Comparison of ENCODE assay signal across 10 mouse cellular contexts in the genomic region with DNA sequence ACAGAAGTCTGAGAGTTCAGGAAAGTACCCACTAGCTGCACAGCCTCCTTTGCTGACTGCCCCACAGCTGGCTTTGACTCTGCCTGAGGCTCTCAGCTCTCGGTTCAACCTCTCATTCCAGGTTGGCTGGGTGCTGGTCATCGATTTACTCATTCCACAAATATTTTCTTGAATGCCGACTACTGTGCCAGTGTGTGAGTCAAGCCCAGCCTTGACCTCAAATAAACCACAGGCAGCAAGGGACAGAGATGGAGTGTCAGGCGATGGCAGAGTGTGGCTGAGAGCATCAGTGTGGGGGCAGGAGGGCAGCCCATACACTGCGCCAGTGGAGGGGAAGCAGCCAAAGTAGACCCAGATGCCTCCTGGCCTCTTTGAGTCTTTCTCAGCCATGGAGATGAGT.
DNase-seq lines count a peak whose midpoint lies in the region; ATAC-seq and TF ChIP-seq lines count a peak whose summit lies in the region.
"Had no signal": no experiment of that assay in that cellular context is flagged by ENCODE, and none has a peak within 500 bp of the region (broad histone marks: within the 10 kb centered on the region; RNA-seq: fewer than 3 reads in every experiment).

No protein-coding gene starts in this region.

- DNase-seq in urinary bladder, postnatal 25 days (ENCODE audit: low spot score) = peak; percentile 25
- no peak for DNase-seq in urinary bladder, postnatal 10 days (ENCODE audit: low spot score)
- peak; percentile 59 to 69 for DNase-seq in heart, postnatal 10 days
- DNase-seq in stomach, postnatal 0 days (ENCODE audit: low spot score) = peak; percentile 39
- DNase-seq in left cerebral cortex, postnatal 14 days (ENCODE audit: low spot score in 2 of 2) = no peak
- DNase-seq in embryo, embryonic 9.5 days (ENCODE audit: extremely low spot score) = no peak
- DNase-seq: cerebellum, adult 11 months had no signal

- intact Hi-C loops in heart, postnatal 10 days (cut with DNase I) = no loop called here
- intact Hi-C loops in left cerebral cortex, postnatal 14 days (cut with DNase I) = no loop called here

- 43% methylated on average over 5 of the region's 5 CpGs for WGBS in liver, embryonic 15.5 days (ENCODE audit: insufficient replicate concordance)
- 38% methylated on average over 5 of the region's 5 CpGs for WGBS in stomach, postnatal 0 days

- no peaks in the 10 kb centered on the region for H3K9me3 ChIP-seq in liver, embryonic 15.5 days (replicated peaks)
- H3K9me3 ChIP-seq in stomach, postnatal 0 days (ENCODE audit: control insufficient read depth, low read length) = no peaks in the 10 kb centered on the region

- H3K4me2 ChIP-seq in liver, embryonic 15.5 days = no peak overlapping the region
- no peak overlapping the region for H3K4me2 ChIP-seq in stomach, postnatal 0 days (replicated peaks; ENCODE audit: low read depth)

- H3K27ac ChIP-seq in liver, embryonic 15.5 days (replicated peaks) = no peak overlapping the region
- peak overlapping the region; percentile 56; the same call in 1 of the 2 replicates for H3K27ac ChIP-seq in stomach, postnatal 0 days (replicated peaks)
- H3K27ac ChIP-seq: liver, embryonic 14.5 days had no signal

- no peak for TF ChIP-seq EP300 in stomach, postnatal 0 days (optimal IDR thresholded peaks at IDR 0.05)

- TF ChIP-seq CTCF in stomach, postnatal 0 days (IDR thresholded peaks at IDR 0.05; ENCODE audit: low read depth) = no peak

- H3K27me3 ChIP-seq in liver, embryonic 15.5 days = no peaks in the 10 kb centered on the region
- no peaks in the 10 kb centered on the region for H3K27me3 ChIP-seq in stomach, postnatal 0 days (ENCODE audit: control insufficient read depth, insufficient read depth, low read length)

- H3K36me3 ChIP-seq in liver, embryonic 15.5 days (replicated peaks) = no peaks in the 10 kb centered on the region
- no peaks in the 10 kb centered on the region for H3K36me3 ChIP-seq in stomach, postnatal 0 days (ENCODE audit: control insufficient read depth, insufficient read depth, low read length)

- H3K4me3 ChIP-seq in liver, embryonic 15.5 days (replicated peaks) = no peak overlapping the region
- H3K4me3 ChIP-seq in stomach, postnatal 0 days (ENCODE audit: low read depth, low read length) = no peak overlapping the region

- no peak overlapping the region for H3K9ac ChIP-seq in liver, embryonic 15.5 days
- H3K9ac ChIP-seq in stomach, postnatal 0 days (ENCODE audit: low read length) = no peak overlapping the region
- H3K9ac ChIP-seq: liver, embryonic 14.5 days had no signal

- peaks cover 9% of the 10 kb centered on the region for H3K4me1 ChIP-seq in liver, embryonic 15.5 days (replicated peaks)
- 0 out of 2 replicates have a peak, but pooled peaks cover 2% of the 10 kb centered on the region for H3K4me1 ChIP-seq in stomach, postnatal 0 days (replicated peaks; ENCODE audit: control insufficient read depth, insufficient read depth)

- ATAC-seq in liver, embryonic 15.5 days (ENCODE audit: insufficient read depth) = peak; percentile 52
- peak; percentile 51 for ATAC-seq in stomach, postnatal 0 days (ENCODE audit: low FRiP score, low TSS enrichment)
- ATAC-seq in granulocyte monocyte progenitor cell, adult 5-6 weeks (replicated peaks; ENCODE audit: poor library complexity, severe bottlenecking) = no peak

Comparison
In these comparisons a context has a peak if more than half of its experiments do, and no peak if none do; other contexts are left out.
1. DNase-seq: peak in urinary bladder, postnatal 25 days (single experiment), heart, postnatal 10 days (2 of 2) and stomach, postnatal 0 days (single experiment); none in urinary bladder, postnatal 10 days (single experiment), left cerebral cortex, postnatal 14 days (0 of 2) and embryo, embryonic 9.5 days (single experiment).